Mouse (Mus musculus) naive thymus-derived CD4-positive, alpha-beta T cell, adult 2 months (primary cell): ENCODE measurements around the gene Mrtfb.

ENCODE experiments used
- DNase-seq: peaks from one replicate; pipeline ENCODE4 v3.0.0-alpha.2; 2011; ENCODE audit warnings: low read depth

The Mrtfb gene

GRCm38 (mm10) chr16:13404656-13405055 is 148.4 kb downstream of the Mrtfb start:
- no peak for DNase-seq

GRCm38 (mm10) chr16:13405403-13405802 is 149.1 kb downstream of the Mrtfb start:
- no peak for DNase-seq

DNA sequence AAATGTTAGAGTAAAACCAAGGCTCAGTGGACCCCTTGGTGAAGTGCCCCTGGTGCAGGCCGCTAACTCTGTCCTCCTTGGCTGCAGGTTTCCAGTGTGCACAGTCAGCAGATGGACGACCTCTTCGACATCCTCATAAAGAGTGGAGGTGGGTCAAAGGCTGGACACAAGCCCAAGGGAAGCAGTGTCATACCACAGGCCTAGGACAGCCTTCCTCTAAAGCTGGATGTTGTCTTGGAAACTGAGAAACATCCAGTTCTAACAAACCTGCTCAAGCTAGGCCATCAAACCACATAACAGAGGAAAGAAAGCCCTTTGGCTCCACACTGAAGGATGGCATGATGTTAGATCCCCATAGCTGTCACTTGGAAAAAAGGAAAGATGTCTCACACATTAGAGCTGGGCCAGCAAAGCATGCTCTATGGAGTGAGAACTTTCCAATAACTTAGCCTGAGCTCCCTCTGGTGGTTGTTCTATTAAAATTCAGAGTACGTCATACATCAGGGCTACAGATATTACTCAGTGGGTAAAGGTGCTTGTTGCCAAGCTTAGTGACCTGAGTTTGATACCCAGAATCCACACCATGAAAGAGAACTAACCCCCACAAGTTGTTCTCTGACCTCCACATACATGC is 153.4 kb downstream of the Mrtfb start:
- DNase-seq = peak; percentile 62

DNA sequence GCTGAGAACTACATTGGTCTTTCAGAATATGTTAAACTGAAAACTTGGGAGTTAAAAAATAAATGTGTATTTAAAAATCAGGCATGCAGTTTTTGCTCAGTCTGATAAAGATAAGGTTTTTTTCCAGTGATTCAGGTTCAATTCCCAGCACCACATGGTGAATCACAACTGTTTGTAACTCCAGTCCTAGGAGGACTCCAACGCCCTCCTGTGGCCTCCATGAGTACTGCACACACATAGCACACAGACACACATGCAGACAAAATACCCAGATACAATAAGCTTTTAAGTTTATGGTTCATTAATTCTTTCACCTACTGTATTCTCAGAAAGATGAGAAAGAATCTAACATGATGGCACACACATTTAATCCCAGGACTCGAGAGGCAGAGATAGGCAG is 154.5 kb downstream of the Mrtfb start:
- DNase-seq = peak; percentile 14

DNA sequence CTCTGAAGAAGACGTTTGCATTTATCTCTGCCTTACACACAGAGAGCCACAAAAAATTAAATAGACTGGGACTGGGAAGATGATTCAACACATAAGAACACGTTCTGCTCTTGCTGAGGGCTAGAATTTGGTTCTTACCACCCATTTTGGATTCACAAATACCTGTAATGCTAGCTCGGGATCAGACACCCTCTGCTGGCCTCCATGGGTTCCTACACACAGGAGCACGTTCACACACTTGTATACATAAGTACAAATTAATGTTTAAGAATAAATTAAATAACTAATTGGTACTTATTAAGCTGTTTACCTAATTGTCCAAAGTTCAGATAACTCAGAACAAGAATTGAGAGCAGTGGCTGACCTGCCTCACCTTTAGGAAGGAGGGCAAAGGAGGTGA is 155.2 kb downstream of the Mrtfb start:
- DNase-seq = no peak

GRCm38 (mm10) chr16:13414566-13414965 is 158.3 kb downstream of the Mrtfb start:
- DNase-seq = no peak

DNA sequence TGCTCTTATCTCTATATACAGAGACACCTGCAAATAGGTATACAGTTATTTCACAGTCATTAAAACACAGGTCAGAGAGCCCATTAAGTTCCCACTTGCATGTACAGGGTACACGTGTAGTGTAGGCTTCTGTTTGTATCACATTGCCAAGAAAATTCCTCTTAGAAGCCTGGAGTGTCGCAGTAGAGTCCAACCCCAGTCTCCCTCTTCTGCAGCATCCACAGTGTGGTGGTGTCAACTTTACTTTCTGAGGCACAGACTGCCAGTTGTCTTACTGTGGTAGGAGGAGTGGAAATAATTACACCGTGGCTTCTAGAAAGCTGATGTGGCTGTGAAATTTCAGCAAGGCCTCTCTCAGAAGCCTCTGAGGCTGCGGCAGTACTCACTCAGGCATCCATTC is 158.7 kb downstream of the Mrtfb start:
- no peak for DNase-seq

- no peak for DNase-seq
These were observed 159.2 kb downstream of the Mrtfb start for GRCm38 (mm10) chr16:13415465-13415864.

DNA sequence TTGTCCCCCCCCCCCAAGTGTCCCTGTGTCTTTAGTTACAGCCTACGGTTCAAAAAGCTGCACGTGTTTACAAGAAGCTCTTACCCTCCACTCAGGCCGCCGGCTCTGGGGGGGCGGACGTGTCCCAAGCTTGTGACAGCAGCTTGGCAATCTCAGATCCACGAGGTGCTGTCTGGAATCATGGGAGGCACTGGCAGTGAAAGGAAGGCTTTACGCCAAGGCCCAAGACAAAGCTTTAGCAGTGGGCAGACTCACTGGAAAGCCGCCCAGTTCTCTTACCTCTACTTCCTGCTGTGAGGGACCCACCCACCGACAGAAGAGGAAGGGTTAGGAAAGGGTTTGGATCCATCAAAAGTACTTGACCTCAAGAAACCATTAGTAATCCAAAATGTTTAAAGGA is 160.2 kb downstream of the Mrtfb start:
- DNase-seq = no peak

- DNase-seq = no peak
These were observed 161.6 kb downstream of the Mrtfb start for GRCm38 (mm10) chr16:13417904-13418303.

- DNase-seq = no peak
These were observed 163.5 kb downstream of the Mrtfb start for GRCm38 (mm10) chr16:13419752-13420151.

DNA sequence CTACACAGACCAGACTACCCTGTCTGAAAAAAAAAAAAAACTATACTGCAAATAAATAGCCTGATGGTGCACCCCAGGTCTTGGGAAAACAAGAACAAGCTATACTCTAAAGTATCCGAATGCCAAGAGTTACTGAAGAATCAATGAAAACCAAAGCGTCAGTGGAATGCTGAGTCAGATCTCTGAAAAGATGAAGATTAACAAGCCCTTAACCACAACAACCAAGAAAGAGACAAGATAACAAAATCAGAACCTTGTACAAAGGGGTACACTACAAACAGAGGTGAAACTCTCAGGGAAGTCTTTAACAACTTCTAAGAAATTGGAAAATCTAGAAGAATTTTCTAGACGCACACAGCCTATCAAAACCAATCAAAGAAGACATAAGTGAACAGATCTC is 166.2 kb downstream of the Mrtfb start:
- DNase-seq = no peak

- no peak for DNase-seq
These were observed 167.5 kb downstream of the Mrtfb start for GRCm38 (mm10) chr16:13423587-13424355.

DNA sequence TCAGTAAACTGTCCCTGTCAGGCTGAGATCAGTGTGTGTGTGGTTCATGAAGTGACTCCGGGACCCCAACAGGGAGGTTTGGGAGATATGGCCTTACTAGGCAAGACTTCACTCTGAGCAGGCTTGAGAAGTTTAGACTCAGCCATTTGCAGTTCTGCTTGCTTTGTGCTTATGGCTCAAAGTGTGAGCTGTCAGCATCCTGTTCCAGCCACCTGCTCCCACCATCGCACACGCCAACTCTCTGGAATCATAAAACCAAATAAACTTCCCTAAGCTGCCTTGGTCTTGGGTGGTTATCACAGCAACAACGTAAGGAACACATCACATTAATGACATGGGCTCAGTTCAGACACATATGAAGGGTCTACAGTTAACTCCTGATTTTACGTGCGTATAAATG is 169.5 kb downstream of the Mrtfb start:
- DNase-seq = no peak

GRCm38 (mm10) chr16:13426831-13427589 is 170.7 kb downstream of the Mrtfb start:
- DNase-seq = no peak

DNA sequence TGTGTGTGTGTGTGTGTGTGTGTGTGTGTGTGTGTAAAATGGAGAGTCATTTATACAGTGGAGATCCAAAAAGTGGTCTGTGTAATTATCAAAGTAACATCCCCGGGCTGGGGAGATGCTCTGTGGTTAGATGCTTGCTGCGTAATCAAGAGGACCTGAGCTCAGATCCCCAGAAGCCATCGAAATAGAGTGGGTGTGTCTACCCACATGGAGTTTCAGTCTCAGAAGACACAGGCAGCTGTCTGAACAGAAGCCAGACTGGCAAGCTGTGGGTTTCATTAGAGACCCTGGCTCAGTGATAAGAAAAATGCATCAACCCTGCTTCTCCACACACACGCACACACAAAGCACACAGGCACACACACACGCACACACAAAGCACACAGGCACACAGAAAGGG is 171.8 kb downstream of the Mrtfb start:
- DNase-seq = no peak

GRCm38 (mm10) chr16:13428806-13429205 is 172.5 kb downstream of the Mrtfb start:
- no peak for DNase-seq

DNA sequence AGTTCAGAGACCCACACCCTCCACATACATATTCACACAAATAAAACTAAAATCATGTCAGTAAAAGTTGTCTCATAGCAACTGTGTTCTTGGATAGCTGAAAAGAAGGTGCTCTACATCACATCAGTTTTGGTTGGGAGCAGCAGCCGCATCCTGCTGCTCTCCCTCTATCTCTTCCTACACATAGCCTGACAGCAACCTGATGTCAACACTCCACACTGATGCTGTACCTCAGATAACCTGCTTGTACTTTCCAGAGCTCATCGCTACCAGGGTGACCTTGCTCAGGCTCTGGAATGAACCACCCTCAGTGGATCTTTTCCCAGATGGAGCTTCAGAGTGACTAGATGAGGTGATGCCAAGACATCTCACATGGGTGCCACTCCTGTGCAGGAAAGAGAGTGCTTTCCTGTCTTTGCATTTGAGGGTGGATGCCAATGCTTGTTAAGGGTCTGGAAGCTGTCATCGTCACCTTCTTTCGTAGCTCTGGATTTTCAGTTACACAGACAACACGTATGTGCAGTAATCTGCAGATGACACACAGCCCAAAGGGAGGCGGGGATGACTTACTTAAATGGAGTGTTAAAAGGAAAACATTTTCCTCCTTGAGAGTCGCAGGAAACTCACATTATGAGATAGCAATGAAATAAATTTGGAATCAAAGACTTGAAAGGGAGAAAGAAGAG is 173.8 kb downstream of the Mrtfb start:
- no peak for DNase-seq

- DNase-seq = no peak
These were observed 174.7 kb downstream of the Mrtfb start for GRCm38 (mm10) chr16:13430940-13431339.

DNA sequence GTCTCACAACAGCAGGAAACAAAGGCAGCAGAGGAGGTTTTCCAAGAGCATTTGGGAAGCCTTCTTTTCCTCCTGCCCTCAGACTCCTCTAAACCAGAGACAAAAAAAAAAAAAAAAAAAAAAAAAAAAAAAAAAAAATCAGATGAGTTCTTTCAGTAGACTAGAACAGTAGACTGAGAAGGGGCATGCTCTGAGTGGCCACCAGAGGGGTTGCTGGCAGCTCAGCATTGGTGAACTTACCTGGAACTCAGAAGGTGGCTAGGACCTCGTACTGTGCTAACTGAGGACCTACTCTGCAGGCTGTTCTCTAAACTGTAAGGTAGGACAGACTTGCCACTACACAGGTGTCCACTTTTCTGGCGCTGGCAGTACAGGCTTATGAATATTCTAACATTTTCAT is 179.3 kb downstream of the Mrtfb start:
- peak; percentile 28 for DNase-seq

GRCm38 (mm10) chr16:13437037-13437769 is 180.9 kb downstream of the Mrtfb start:
- peak; percentile 98 for DNase-seq
